Mouse (Mus musculus) CD4-positive naive resting alpha-beta T cell, adult 57 days (primary cell): Measurements from ENCODE around the gene Olfr765. TPM values are rescaled to one million over a fixed set of nuclear protein-coding genes. Genes with fewer than 3 reads are reported as not detected.

Experiments used
- total RNA-seq: library from RNA; stranded (reverse); gene quantifications from one replicate; pipeline ENCODE4 v1.2.4, GENCODE M21; 2023

Gene Olfr765
- total RNA-seq: not detected

GRCm38 (mm10) chr10:129049898-129050297 lies at the start of gene Olfr765:
TSS of gene Olfr765 (minus strand) at chr10:129049998.

GRCm38 (mm10) chr10:129099275-129099674 lies 49.5 kb upstream of the Olfr765 start, which contains the start of gene Olfr768:
TSS of gene Olfr768 (minus strand) at chr10:129099375.

GRCm38 (mm10) chr10:129082810-129083209 lies 33.0 kb upstream of the Olfr765 start, which contains the start of gene Olfr767:
TSS of gene Olfr767 (minus strand) at chr10:129082910.

GRCm38 (mm10) chr10:129068877-129069276 lies 19.1 kb upstream of the Olfr765 start, which contains the start of gene Olfr766-ps1:
TSS of gene Olfr766-ps1 (minus strand) at chr10:129068977.

GRCm38 (mm10) chr10:129039796-129040195 lies 10.0 kb downstream of the Olfr765 start, which contains the start of gene Olfr764-ps1:
TSS of gene Olfr764-ps1 (minus strand) at chr10:129039896.

GRCm38 (mm10) chr10:129010288-129010841 lies 39.4 kb downstream of the Olfr765 start, which contains the start of gene Olfr763:
TSS of gene Olfr763 (plus strand) at chr10:129010791.

Other genes with a start within 250 kb of the Olfr765 start
- 64.0 TPM for gene Dnajc14, start 245.9 kb downstream of the Olfr765 start, total RNA-seq
- 7.8 TPM for gene Tmem198b, start 245.6 kb downstream of the Olfr765 start, total RNA-seq
- gene Sarnp, start 232.7 kb downstream of the Olfr765 start, total RNA-seq: 42.1 TPM
- 16.0 TPM for gene Ormdl2, start 228.4 kb downstream of the Olfr765 start, total RNA-seq
- 11.5 TPM for gene Gdf11, start 158.3 kb downstream of the Olfr765 start, total RNA-seq
- 2.3 TPM for gene Cd63, start 149.0 kb downstream of the Olfr765 start, total RNA-seq
- 12.7 TPM for gene Rdh5, start 127.1 kb downstream of the Olfr765 start, total RNA-seq
- 54.9 TPM for gene Bloc1s1, start 126.0 kb downstream of the Olfr765 start, total RNA-seq
- 8.2 TPM for gene Itga7, start 116.2 kb downstream of the Olfr765 start, total RNA-seq
- gene Mettl7b, start 89.0 kb downstream of the Olfr765 start, total RNA-seq: not detected
- gene Olfr9, start 60.6 kb downstream of the Olfr765 start, total RNA-seq: 2.8 TPM
- not detected for gene Olfr763, start 39.2 kb downstream of the Olfr765 start, total RNA-seq
- gene Olfr764-ps1, start 10.1 kb downstream of the Olfr765 start, total RNA-seq: not detected
- gene Olfr766-ps1, start 19.0 kb upstream of the Olfr765 start, total RNA-seq: not detected
- gene Olfr767, start 32.9 kb upstream of the Olfr765 start, total RNA-seq: not detected
- not detected for gene Olfr768, start 49.4 kb upstream of the Olfr765 start, total RNA-seq
- gene Olfr769, start 67.9 kb upstream of the Olfr765 start, total RNA-seq: not detected
- gene Olfr770, start 89.0 kb upstream of the Olfr765 start, total RNA-seq: not detected
- not detected for gene Olfr771, start 114.8 kb upstream of the Olfr765 start, total RNA-seq
- gene Olfr772, start 127.9 kb upstream of the Olfr765 start, total RNA-seq: not detected
- not detected for gene Olfr773, start 137.4 kb upstream of the Olfr765 start, total RNA-seq
- gene Olfr774, start 186.2 kb upstream of the Olfr765 start, total RNA-seq: not detected
- gene Olfr775, start 198.4 kb upstream of the Olfr765 start, total RNA-seq: not detected
- gene Olfr776, start 209.1 kb upstream of the Olfr765 start, total RNA-seq: not detected
- not detected for gene Olfr777, start 221.5 kb upstream of the Olfr765 start, total RNA-seq